Mouse (Mus musculus) retina, postnatal 1 day (tissue): ENCODE data around the gene Gm9.
A peak's percentile ranks its signal among the peaks of the same experiment; 100 is the strongest.
"Not testable (repeated sequence)": the region's sequence is repeated elsewhere in the genome, so short reads cannot be mapped to it uniquely, and the experiment has no call there.

Source experiments
- DNase-seq: peaks from one replicate; pipeline ENCODE4 v3.0.0-alpha.2; 2012

The Gm9 gene

DNA sequence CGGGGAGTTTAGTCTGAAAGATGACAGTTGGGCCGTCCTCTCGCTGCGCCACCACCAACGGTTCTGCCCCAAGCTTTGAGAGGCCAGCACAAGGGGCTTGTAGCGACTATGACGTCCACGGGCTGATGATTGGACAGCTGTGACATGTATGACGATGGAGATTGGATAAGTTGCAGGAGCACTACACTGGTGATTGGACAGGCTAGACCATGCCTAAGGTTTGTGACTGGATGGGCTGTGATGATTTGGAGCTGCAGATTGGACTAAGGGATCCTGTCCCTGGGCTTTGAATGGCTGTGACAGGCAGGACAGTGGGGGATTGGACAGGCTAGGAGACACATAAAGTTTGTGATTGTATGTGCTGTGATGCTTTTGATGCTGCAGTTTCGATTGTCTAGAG is at the start of gene Gm9:
Gene Gm9 (minus strand): TSS at position 101 of the 400 bp plus-strand sequence.
- no peak for DNase-seq

DNA sequence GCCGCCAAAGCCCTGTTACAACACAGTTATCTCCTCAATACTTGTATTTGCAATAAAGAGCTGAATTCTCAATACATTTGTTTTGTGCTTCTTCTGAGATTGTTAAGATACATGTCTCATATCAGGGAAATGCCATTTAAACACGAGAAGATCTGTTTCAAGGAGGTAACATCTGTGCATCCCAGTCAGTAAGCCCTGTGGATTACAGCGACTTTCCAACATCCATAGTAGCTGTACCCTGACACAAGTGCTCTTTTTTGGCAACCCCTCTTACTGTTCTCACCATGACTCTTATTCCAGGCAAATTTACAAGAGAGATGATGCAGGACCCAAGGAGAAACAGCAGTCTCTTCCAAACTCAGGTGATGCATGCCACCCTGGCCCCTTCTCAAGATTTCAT is 38.8 kb upstream of the Gm9 start, which contains the start of gene Rhox3a:
Gene Rhox3a (plus strand): TSS at position 301 of the 400 bp plus-strand sequence.
- not testable (repeated sequence) for DNase-seq

DNA sequence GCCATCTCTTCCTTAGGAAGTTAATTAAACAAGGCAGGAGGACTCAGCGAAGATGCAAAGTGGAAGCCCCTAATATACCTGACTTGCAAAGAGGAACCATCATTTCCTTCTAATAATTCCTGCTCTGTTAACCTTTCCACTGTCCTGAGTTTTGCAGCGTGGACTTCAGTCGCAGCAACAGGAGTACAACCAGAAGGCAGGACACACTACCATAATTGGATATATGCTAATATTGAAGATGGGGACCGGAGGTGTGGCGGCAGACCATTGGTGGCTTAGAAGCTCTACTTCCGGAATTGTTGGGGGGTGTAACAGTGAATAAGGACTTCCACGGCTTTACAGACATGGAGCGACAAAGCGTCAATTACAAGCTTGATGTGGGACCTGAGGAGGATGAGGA is 33.8 kb upstream of the Gm9 start, which contains the start of gene Rhox2a:
Gene Rhox2a (plus strand): TSS at position 301 of the 400 bp plus-strand sequence.
- DNase-seq = not testable (repeated sequence)

DNA sequence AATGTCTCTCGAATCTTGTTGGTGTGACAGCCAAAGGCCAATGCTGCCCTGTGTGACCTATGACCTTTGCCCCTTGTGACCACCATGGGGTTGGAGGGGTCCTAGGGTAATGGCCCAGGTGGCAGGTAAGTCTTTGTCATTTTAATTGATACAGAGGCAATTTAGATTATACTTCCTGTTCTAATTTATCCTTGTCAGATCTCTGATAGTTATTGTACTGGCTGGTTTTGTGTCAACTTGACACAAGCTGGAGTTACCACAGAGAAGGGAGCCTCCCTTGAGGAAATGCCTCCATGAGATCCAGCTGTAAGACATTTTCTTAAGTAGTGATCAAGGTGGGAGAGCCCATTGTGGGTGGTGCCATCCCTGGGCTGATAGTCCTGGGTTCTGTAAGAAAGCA is 11.3 kb upstream of the Gm9 start, which contains the start of gene Rhox1:
Gene Rhox1 (minus strand): TSS at position 101 of the 400 bp plus-strand sequence.
- not testable (repeated sequence) for DNase-seq

DNA sequence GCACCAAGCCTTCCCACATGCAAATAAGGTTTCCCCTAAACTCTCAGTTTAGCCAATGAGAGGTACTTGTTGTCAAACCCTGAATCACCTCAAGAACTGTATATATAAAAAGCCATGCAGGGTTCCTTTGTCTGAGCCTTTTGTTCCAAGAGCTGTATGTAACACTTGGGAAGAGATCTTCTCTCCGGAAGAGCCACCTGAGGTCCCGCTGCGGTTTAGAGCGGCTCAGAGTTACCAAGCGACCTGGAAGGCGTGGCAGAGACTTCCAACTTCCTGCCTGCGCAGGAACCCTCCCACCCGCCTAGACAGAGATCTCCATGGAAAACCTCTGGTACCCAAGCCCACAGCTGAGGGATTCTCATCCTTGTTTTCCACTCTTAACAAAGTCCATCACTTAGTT is 12.2 kb downstream of the Gm9 start:
- DNase-seq = no peak

DNA sequence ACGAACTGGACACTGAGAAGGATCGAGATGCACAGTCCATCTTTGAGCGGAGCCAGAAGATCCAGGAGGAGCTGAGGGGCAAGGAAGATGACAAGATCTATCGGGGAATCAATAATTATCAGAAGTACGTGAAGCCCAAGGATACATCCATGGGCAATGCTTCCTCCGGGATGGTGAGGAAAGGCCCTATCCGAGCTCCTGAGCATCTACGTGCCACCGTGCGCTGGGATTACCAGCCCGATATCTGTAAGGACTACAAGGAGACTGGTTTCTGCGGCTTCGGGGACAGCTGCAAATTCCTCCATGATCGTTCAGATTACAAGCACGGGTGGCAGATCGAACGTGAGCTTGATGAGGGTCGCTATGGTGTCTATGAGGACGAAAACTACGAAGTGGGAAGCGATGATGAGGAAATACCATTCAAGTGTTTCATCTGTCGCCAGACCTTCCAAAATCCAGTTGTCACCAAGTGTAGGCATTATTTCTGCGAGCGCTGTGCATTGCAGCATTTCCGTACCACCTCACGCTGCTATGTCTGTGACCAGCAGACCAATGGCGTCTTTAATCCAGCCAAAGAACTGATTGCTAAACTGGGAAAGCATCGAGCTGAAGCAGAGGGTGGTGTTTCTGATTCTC is 19.0 kb downstream of the Gm9 start:
- peak; percentile 18 for DNase-seq

DNA sequence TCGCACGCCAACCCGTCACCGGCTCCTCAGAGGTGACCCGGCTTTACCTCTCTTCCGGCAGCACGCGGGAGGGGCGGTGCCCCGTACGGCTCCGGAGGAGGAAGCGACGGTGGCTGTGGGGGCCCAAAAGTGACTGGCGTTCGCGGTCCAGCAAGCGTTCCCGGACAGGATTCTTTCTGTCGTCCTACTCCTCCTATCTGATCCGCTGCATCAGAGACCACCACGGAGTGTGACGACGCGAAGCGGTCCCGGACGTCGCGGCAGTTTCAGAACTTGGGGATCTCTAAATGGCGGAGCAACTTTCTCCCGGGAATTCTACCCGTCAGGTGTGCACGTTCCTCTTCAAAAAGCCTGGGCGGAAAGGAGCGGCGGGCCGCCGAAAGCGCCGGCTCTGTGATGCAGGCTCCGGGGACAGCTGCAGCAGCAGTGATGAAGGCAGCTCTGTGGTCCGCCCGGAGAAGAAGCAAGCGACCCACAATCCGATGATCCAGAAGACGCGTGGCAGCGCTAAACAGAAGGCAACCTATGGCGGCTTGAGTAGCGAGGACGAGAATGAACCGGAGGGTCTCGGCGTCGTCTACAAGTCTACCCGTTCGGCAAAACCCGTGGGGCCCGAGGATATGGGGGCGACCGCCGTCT is 19.6 kb downstream of the Gm9 start, which contains the start of the genes Ndufa1 and Rnf113a1:
Gene Ndufa1 (minus strand): TSS at position 59 of the 639 bp plus-strand sequence.
Gene Rnf113a1 (plus strand): TSS at position 141 of the 639 bp plus-strand sequence.
- DNase-seq = peak; percentile 90

DNA sequence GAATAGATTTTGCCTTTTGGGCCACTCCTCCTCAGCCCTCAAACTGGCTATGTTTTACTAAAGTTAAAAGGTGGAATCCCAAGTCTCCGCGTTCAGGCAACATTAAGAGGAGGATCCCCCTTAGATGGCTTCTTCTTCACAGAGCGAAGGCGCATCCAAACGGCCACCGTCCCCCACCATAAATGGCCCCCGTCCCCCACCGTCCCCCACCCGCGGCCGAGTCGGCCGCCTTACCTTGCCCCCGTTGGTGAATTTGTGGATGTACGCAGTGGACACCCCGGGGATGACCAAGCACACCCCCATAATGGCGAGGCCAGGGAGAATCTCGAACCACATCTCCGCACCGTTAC is 20.1 kb downstream of the Gm9 start:
- DNase-seq = no peak

DNA sequence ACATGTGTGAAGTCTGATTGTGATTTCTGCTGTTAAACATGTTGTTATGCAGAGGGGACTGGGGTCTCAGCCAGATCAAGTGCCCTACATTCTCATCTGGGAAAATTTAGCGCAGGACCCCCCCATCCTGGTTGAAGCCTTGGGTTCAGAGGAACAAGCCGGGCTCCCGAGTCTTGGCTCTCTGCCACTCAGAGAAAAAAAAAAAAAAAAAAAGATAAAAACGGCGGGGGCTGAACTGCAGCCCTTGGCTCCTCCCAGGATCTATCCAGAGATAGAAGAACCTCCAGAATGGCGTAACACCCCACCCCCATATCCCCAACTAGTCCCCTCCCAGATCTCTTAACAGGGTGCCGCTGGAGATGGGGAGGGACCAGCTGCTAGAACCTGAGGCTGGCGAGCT is 26.4 kb downstream of the Gm9 start:
- peak; percentile 2 for DNase-seq

DNA sequence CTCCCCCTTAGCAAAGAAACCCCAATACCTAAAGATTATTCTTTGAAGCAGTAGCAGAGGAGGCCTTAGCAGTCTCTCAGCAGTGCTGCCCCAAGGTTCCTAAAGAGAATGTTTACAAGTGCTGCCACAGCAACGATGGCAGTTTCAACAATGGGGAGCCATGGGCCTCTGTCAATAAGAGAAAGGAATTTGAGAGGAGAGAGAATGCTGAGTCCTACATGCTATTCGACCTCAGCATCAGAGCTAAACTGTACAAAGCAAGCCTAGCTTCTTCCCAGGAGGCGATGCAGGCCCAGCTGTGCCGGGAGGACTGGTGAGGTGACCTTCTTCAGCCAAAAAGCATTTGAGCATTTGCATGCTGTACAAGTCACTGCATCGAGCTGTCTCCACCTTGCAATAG is 42.1 kb downstream of the Gm9 start, which contains the start of gene Akap14:
Gene Akap14 (minus strand): TSS at position 101 of the 400 bp plus-strand sequence.
- DNase-seq = no peak

DNA sequence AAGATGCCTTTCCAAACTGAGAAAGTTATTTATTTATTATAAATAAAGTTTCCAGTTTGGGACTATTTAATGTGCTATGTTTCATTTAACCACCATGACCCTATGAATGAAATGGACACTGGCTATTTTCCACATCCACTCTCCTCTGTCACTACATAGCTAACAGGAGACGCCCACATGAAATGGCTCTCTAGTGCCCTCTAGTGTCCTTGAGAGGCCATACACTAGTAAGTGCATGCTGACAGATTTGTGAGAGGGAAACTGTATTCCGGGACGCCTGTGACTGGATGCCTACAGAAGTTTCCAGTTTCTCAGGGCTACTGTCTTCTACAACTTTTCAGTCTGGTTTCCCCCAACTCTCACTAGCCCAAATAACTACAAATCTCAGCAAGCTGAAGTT is 43.8 kb downstream of the Gm9 start:
- DNase-seq = peak; percentile 73

DNA sequence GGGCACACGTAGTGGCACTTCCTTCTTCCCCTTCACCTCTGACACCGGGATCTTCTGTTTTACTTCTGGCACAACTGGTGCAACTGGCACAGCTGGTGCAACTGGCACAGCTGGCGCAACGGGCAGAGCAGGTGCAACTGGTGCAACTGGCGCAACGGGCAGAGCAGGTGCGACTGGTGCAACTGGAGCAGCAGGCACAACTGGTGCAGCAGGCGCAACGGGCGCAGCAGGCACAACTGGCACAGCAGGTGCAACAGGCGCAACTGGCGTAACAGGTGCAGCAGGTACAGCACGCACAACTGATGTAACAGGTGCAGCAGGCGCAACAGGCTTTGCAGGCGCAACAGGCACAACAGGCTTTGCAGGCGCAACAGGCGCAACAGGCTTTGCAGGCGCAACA is 47.7 kb downstream of the Gm9 start:
- DNase-seq = no peak

DNA sequence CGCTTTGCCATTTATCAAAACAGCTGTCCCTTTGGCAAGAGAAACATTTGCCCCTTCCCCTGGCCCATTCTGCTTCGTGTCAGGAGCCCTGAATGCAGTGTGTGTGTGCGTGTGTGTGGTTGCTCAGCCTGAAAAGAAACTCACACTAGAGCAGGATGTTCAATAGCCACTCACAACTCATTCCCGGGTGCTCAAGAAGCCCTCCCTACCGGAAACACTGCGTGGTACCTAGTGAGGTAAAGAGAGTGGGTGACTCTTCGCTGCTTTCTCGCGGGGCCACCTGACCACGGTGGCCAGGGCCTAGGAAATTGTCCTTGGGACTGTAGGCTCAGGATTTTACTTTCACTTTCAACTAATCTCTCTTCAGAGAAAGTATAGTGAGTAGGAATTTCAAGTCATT is 49.7 kb downstream of the Gm9 start:
- no peak for DNase-seq
